Mouse (Mus musculus) ES-E14 (cell line): Measurements from ENCODE around the gene Zp3.

Experiments used
- CHD2 ChIP-seq: IDR thresholded peaks from 2 replicates; pipeline ENCODE4 v1.6.1; 2014; ENCODE audit warnings: mild to moderate bottlenecking, low read depth, low read length, inconsistent platforms
- MAFK ChIP-seq: IDR thresholded peaks from 2 replicates; pipeline ENCODE4 v1.6.1; 2014; ENCODE audit warnings: mild to moderate bottlenecking, low read depth, low read length, inconsistent platforms; ENCODE audit not compliant: insufficient read depth
- ZC3H11A ChIP-seq: IDR thresholded peaks from 2 replicates; pipeline ENCODE4 v1.6.1; 2012; ENCODE audit warnings: low read depth, mild to moderate bottlenecking, inconsistent platforms, low read length, borderline replicate concordance
- ZNF384 ChIP-seq: IDR thresholded peaks from 2 replicates; pipeline ENCODE4 v1.6.1; 2012; ENCODE audit warnings: low read depth, low read length, inconsistent platforms

DNA sequence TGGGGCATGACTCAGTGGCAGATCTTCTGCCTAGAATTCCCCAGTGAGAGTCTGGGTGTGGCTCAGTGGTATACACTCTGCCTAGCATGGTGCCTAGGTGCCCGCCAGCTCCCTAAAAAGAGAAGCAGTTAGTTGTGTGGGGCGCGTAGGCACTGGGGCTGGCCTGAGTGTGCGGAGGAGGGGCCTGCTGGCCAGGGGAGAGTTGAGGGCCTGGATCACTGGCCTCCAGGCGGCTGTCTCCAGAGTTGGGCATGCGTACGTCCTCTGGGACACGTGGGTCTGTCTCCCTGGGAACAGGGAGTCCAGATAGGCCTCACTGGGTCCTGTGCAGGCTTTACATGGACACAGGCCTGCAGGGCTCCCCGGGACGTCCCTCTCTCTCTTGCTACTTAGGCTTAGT lies 35.0 kb downstream of the Zp3 start:
- TF ChIP-seq ZNF384 (no peak), CHD2 (no peak), ZC3H11A (no peak), MAFK (no peak)
